Mouse (Mus musculus): ENCODE data around the gene Proca1.
"Not testable (repeated sequence)": the region's sequence is repeated elsewhere in the genome, so short reads cannot be mapped to it uniquely, and the experiment has no call there.

DNA sequence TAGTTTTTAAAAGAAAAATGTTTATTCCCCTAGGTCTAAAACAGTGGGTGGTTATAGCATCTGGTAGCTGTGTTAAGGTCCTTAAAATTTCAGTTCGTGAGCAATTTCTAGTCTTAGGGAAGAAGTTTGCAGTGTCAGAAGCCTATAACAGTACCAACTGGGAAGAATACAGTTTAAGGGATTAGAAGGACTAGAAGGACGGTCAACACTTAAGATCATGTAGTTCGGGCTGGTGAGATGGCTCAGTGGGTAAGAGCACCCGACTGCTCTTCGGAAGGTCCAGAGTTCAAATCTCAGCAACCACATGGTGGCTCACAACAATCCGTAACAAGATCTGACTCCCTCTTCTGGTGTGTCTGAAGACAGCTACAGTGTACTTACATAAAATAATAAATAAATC lies 8.5 kb upstream of the Proca1 start:
- not testable (repeated sequence) for TF ChIP-seq POLR2A (IDR thresholded peaks at IDR 0.05; ENCODE audit: low read depth, low read length); CTCF (IDR thresholded peaks at IDR 0.05; ENCODE audit: extremely low read depth, insufficient read depth, insufficient read length, insufficient replicate concordance)
